In the genomic region with DNA sequence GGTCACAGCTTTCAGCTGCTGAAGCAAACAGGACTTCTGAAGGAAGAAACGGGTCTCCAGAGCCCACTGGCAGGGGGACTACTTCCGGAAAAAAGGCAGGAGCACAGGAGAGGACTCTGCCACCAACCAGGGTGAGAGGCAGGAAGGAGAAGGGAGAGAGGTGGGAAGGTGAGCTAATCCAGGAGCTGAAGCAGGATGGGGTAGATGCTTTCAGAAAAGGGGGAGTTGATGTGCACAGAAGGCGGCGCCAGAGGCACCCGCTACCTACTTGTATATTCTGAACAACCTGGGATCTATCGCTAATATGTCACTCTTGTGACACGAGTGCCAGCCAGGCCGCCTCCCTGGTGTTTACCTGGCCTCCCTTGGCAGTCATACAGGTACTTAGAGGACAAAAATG, we compare ENCODE assay signal across 14 mouse cellular contexts. TPM values are rescaled to one million over a fixed set of nuclear protein-coding genes. Genes with fewer than 3 reads are reported as not detected.
DNase-seq lines count a peak whose midpoint lies in the region; ATAC-seq and TF ChIP-seq lines count a peak whose summit lies in the region.
"Had no signal": no experiment of that assay in that cellular context is flagged by ENCODE, and none has a peak within 500 bp of the region (broad histone marks: within the 10 kb centered on the region; RNA-seq: fewer than 3 reads in every experiment).

A gene (plus strand): TSS at position 301 of the 400 bp plus-strand sequence.

- peaks cover 42% of the 10 kb centered on the region for H3K27me3 ChIP-seq in forebrain, embryonic 10.5 days (ENCODE audit: poor library complexity, severe bottlenecking)
- no peaks in the 10 kb centered on the region for H3K27me3 ChIP-seq in forebrain, embryonic 11.5 days (ENCODE audit: control insufficient read depth, insufficient read depth, low read length)
- peaks cover 4% of the 10 kb centered on the region; the same call in 1 of the 2 replicates for H3K27me3 ChIP-seq in hindbrain, embryonic 16.5 days (replicated peaks; ENCODE audit: control insufficient read depth, insufficient read depth, low read length)
- H3K27me3 ChIP-seq in hindbrain, embryonic 10.5 days (ENCODE audit: insufficient read depth, poor library complexity, severe bottlenecking): peaks cover 49% of the 10 kb centered on the region
- peaks cover 50% of the 10 kb centered on the region for H3K27me3 ChIP-seq in CH12.LX (replicated peaks)
- H3K27me3 ChIP-seq in forebrain, embryonic 15.5 days: peaks cover 4% of the 10 kb centered on the region; the same call in 1 of the 2 replicates

- no peak within 1 kb of the TSS for H3K4me3 ChIP-seq in forebrain, embryonic 10.5 days
- H3K4me3 ChIP-seq in forebrain, embryonic 11.5 days (ENCODE audit: low read depth, low read length): no peak within 1 kb of the TSS
- H3K4me3 ChIP-seq in hindbrain, embryonic 16.5 days (ENCODE audit: low read length): no peak within 1 kb of the TSS
- H3K4me3 ChIP-seq in hindbrain, embryonic 10.5 days: no peak within 1 kb of the TSS
- no peak within 1 kb of the TSS for H3K4me3 ChIP-seq in CH12.LX (replicated peaks in 1 of 3; ENCODE audit: low read depth in 2 of 3, low read length in 2 of 3, poor library complexity in 1 of 3)
- H3K4me3 ChIP-seq in forebrain, embryonic 15.5 days: no peak within 1 kb of the TSS

- no peaks in the 10 kb centered on the region for H3K9me3 ChIP-seq in forebrain, embryonic 10.5 days
- H3K9me3 ChIP-seq in forebrain, embryonic 11.5 days (ENCODE audit: control insufficient read depth, low read length): no peaks in the 10 kb centered on the region
- H3K9me3 ChIP-seq in hindbrain, embryonic 16.5 days (ENCODE audit: control insufficient read depth, low read length): no peaks in the 10 kb centered on the region
- no peaks in the 10 kb centered on the region for H3K9me3 ChIP-seq in hindbrain, embryonic 10.5 days
- no peaks in the 10 kb centered on the region for H3K9me3 ChIP-seq in CH12.LX (replicated peaks; ENCODE audit: low read length)
- no peaks in the 10 kb centered on the region for H3K9me3 ChIP-seq in forebrain, embryonic 15.5 days

- TF ChIP-seq RAD21 in CH12.LX (IDR thresholded peaks at IDR 0.05; ENCODE audit: low read depth, low read length): no peak

- peaks cover 24% of the 10 kb centered on the region for H3K4me1 ChIP-seq in forebrain, embryonic 10.5 days
- H3K4me1 ChIP-seq in forebrain, embryonic 11.5 days (replicated peaks; ENCODE audit: control insufficient read depth, insufficient read depth, low read length): 0 out of 2 replicates have a peak, but pooled peaks cover 3% of the 10 kb centered on the region
- H3K4me1 ChIP-seq in hindbrain, embryonic 16.5 days (ENCODE audit: control insufficient read depth, insufficient read depth, low read depth, low read length): no peaks in the 10 kb centered on the region
- H3K4me1 ChIP-seq in hindbrain, embryonic 10.5 days (replicated peaks): peaks cover 19% of the 10 kb centered on the region
- peaks cover 14 to 32% of the 10 kb centered on the region in 2 experiments for H3K4me1 ChIP-seq in CH12.LX (ENCODE audit: control insufficient read depth in 1 of 2, insufficient read depth in 2 of 2)
- peaks cover 12% of the 10 kb centered on the region for H3K4me1 ChIP-seq in forebrain, embryonic 15.5 days

- TF ChIP-seq EP300 in CH12.LX (IDR thresholded peaks at IDR 0.05; ENCODE audit: low read length): no peak

- DNase-seq in forebrain, embryonic 10.5 days (ENCODE audit: extremely low spot score, low spot score): no peak
- DNase-seq in forebrain, embryonic 11.5 days (ENCODE audit: low spot score): no peak
- no peak for DNase-seq in hindbrain, embryonic 10.5 days (ENCODE audit: low spot score)
- DNase-seq in CH12.LX (ENCODE audit: extremely low read depth): no peak
- DNase-seq in frontal cortex, postnatal 25 days (ENCODE audit: low spot score in 2 of 2): no peak
- no peak for DNase-seq in urinary bladder, adult 2 months (ENCODE audit: low spot score)

- H3K36me3 ChIP-seq in forebrain, embryonic 10.5 days (replicated peaks): no peaks in the 10 kb centered on the region
- no peaks in the 10 kb centered on the region for H3K36me3 ChIP-seq in forebrain, embryonic 11.5 days (ENCODE audit: control insufficient read depth, insufficient read depth, low read length)
- H3K36me3 ChIP-seq in hindbrain, embryonic 16.5 days (ENCODE audit: control insufficient read depth, insufficient read depth, low read length): no peaks in the 10 kb centered on the region
- no peaks in the 10 kb centered on the region for H3K36me3 ChIP-seq in hindbrain, embryonic 10.5 days
- no peaks in the 10 kb centered on the region for H3K36me3 ChIP-seq in CH12.LX (replicated peaks in 1 of 2; ENCODE audit: control insufficient read depth in 1 of 2, insufficient read depth in 1 of 2, low read length in 1 of 2)
- no peaks in the 10 kb centered on the region for H3K36me3 ChIP-seq in forebrain, embryonic 15.5 days

- no peak for ATAC-seq in forebrain, embryonic 11.5 days (replicated peaks; ENCODE audit: low FRiP score)
- no peak for ATAC-seq in hindbrain, embryonic 16.5 days
- ATAC-seq in forebrain, embryonic 15.5 days (replicated peaks): no peak

- H3K27ac ChIP-seq in forebrain, embryonic 10.5 days: 0 out of 2 replicates have a peak within 1 kb of the TSS, but pooled peaks have one; percentile 35
- H3K27ac ChIP-seq in forebrain, embryonic 11.5 days (ENCODE audit: low read depth, low read length): no peak within 1 kb of the TSS
- no peak within 1 kb of the TSS for H3K27ac ChIP-seq in hindbrain, embryonic 16.5 days (ENCODE audit: low read depth, low read length)
- no peak within 1 kb of the TSS; the same call in 1 of the 2 replicates for H3K27ac ChIP-seq in hindbrain, embryonic 10.5 days
- H3K27ac ChIP-seq in CH12.LX (ENCODE audit: insufficient read depth, low read depth): no peak within 1 kb of the TSS
- no peak within 1 kb of the TSS for H3K27ac ChIP-seq in forebrain, embryonic 15.5 days (replicated peaks)
- H3K27ac ChIP-seq: macrophage had no signal

- dilution Hi-C loops in CH12.LX (cut with MboI; ENCODE audit: extremely low pct_ligation_motif_present, extremely low pct_unique_long_range_greater_than_20kb, low sequenced_read_pairs): no loop called here

- no peak for TF ChIP-seq CTCF in CH12.LX (conservative IDR thresholded peaks at IDR 0.05 in 1 of 2, IDR thresholded peaks at IDR 0.05 in 1 of 2; ENCODE audit: low read depth in 2 of 2, low read length in 2 of 2)

- no peak within 1 kb of the TSS for H3K9ac ChIP-seq in forebrain, embryonic 11.5 days (ENCODE audit: low read length)
- H3K9ac ChIP-seq in hindbrain, embryonic 16.5 days (ENCODE audit: low read depth, low read length): no peak within 1 kb of the TSS
- H3K9ac ChIP-seq in CH12.LX (ENCODE audit: insufficient read depth, low read depth): 0 out of 2 replicates have a peak within 1 kb of the TSS, but pooled peaks have one; percentile 12
- no peak within 1 kb of the TSS for H3K9ac ChIP-seq in forebrain, embryonic 15.5 days (replicated peaks)

- in situ Hi-C loops in CH12.LX (cut with MboI; ENCODE audit: low pct_ligation_motif_present, low pct_unique_long_range_greater_than_20kb, low sequenced_read_pairs): no loop called here

- no peak within 1 kb of the TSS for H3K4me2 ChIP-seq in forebrain, embryonic 11.5 days (ENCODE audit: low read depth, low read length, severe bottlenecking)
- H3K4me2 ChIP-seq in hindbrain, embryonic 16.5 days (ENCODE audit: low read length): peak within 1 kb of the TSS; percentile 1; the same call in 1 of the 2 replicates
- H3K4me2 ChIP-seq in CH12.LX (ENCODE audit: insufficient read depth, low read depth, poor library complexity, severe bottlenecking): peak within 1 kb of the TSS; percentile 30; the same call in 1 of the 2 replicates
- H3K4me2 ChIP-seq in forebrain, embryonic 15.5 days (replicated peaks): peak within 1 kb of the TSS; percentile 31; the same call in 1 of the 2 replicates

- no peak for TF ChIP-seq POLR2A in CH12.LX (IDR thresholded peaks at IDR 0.05; ENCODE audit: low read depth, low read length)

- WGBS in forebrain, embryonic 10.5 days: 91% methylated on average over 8 of the region's 8 CpGs
- 89% methylated on average over 8 of the region's 8 CpGs for WGBS in forebrain, embryonic 11.5 days
- 85% methylated on average over 8 of the region's 8 CpGs for WGBS in hindbrain, embryonic 16.5 days
- 82% methylated on average over 8 of the region's 8 CpGs for WGBS in hindbrain, embryonic 10.5 days
- WGBS in forebrain, embryonic 15.5 days: 89% methylated on average over 8 of the region's 8 CpGs

- no peaks in the 10 kb centered on the region for H3K79me2 ChIP-seq in CH12.LX (replicated peaks; ENCODE audit: control insufficient read depth, extremely low read depth, insufficient read depth, poor library complexity, severe bottlenecking)

TF ChIP-seq in CH12.LX, 34 proteins besides CTCF, POLR2A, EP300 and RAD21:
- TF ChIP-seq IRF4 (IDR thresholded peaks at IDR 0.05; ENCODE audit: low read depth, low read length): no peak
- no peak for TF ChIP-seq TBP (conservative IDR thresholded peaks at IDR 0.05; ENCODE audit: low read depth, low read length)
- no peak for TF ChIP-seq PAX5 (IDR thresholded peaks at IDR 0.05; ENCODE audit: low read length)

RNA-seq across cellular contexts. Expression of the gene that starts here (rescaled TPM):
- polyA plus RNA-seq in forebrain, embryonic 10.5 days (2016; fragmentation: Nextera tagmentation; extraction: Ambion mirVana): not detected in 2 replicates
- polyA plus RNA-seq in forebrain, embryonic 11.5 days (2014; fragmentation: Nextera tagmentation; extraction: Ambion mirVana): not detected in 2 replicates
- not detected in 2 replicates for polyA plus RNA-seq in hindbrain, embryonic 16.5 days (2015; fragmentation: Nextera tagmentation; extraction: Ambion mirVana)
- polyA plus RNA-seq in hindbrain, embryonic 10.5 days (2016; fragmentation: Nextera tagmentation; extraction: Ambion mirVana): not detected in 2 replicates
- total RNA-seq in CH12.LX (2012; rRNA removed): not detected in 2 replicates
- total RNA-seq in CH12.LX (2014; rRNA removed): not detected in 2 replicates
- polyA plus RNA-seq in CH12.LX (2012; ENCODE audit: insufficient read length, low read depth): not detected in 2 replicates
- polyA plus RNA-seq in forebrain, embryonic 15.5 days (2015; fragmentation: Nextera tagmentation; extraction: Ambion mirVana): not detected in 2 replicates
- polyA plus RNA-seq in urinary bladder, adult 2 months (2012; rRNA removed): not detected in 2 replicates
- total RNA-seq: liver, adult 2 months; monocyte, adult 5-6 weeks had no signal
- polyA plus RNA-seq: embryonic facial prominence, embryonic 11.5 days; liver, adult 2 months; macrophage; small intestine, adult 2 months; stomach, embryonic 16.5 days had no signal
